Mouse (Mus musculus) liver, adult 2 months (tissue): ENCODE results near the gene Kif5c. TPM values are rescaled to one million over a fixed set of nuclear protein-coding genes. Genes with fewer than 3 reads are reported as not detected.

Experiments used
- DNase-seq: peaks from one replicate; pipeline ENCODE4 v3.0.0-alpha.2; 2011; ENCODE audit warnings: low read depth, low spot score; ENCODE audit errors: extremely low read depth
- H3K27ac ChIP-seq: fragments of 200-500 bp; replicated peaks from 2 replicates; pipeline ENCODE4 v1.5.1; 2012; ENCODE audit warnings: low read depth, mild to moderate bottlenecking, control low read depth, inconsistent platforms, low read length; ENCODE audit not compliant: insufficient read depth
- H3K27me3 ChIP-seq: fragments of 200-500 bp; 2 replicates; pipeline ENCODE4 v1.6.1; 2012; ENCODE audit warnings: mild to moderate bottlenecking, moderate library complexity, low read length, inconsistent platforms; ENCODE audit not compliant: control insufficient read depth, insufficient read depth
- H3K36me3 ChIP-seq: fragments of 200-500 bp; 2 replicates; pipeline ENCODE4 v1.6.1; 2012; ENCODE audit warnings: low read length, inconsistent platforms; ENCODE audit not compliant: control insufficient read depth, insufficient read depth
- H3K4me1 ChIP-seq: fragments of 200-500 bp; 2 replicates; pipeline ENCODE4 v1.6.1; 2011; ENCODE audit warnings: low read length; ENCODE audit not compliant: control insufficient read depth, insufficient read depth
- H3K4me3 ChIP-seq: fragments of 200-500 bp; 2 replicates; pipeline ENCODE4 v1.5.1; 2011; ENCODE audit warnings: low read depth, mild to moderate bottlenecking, control low read depth, low read length, moderate library complexity; ENCODE audit not compliant: insufficient read depth
- H3K79me2 ChIP-seq: fragments of 200-500 bp; 2 replicates; pipeline ENCODE4 v1.6.1; 2012; ENCODE audit warnings: inconsistent platforms, mild to moderate bottlenecking, low read length, moderate library complexity; ENCODE audit not compliant: control insufficient read depth, insufficient read depth
- H3K9ac ChIP-seq: fragments of 200-500 bp; 2 replicates; pipeline ENCODE4 v1.6.1; 2012; ENCODE audit warnings: low read depth, mild to moderate bottlenecking, control low read depth, inconsistent platforms, low read length
- CTCF ChIP-seq: fragments of 200-500 bp; IDR thresholded peaks from 2 replicates; pipeline ENCODE4 v1.5.1; 2011; ENCODE audit warnings: low read depth, low read length, control low read depth
- POLR2A ChIP-seq: fragments of 200-500 bp; IDR thresholded peaks from 2 replicates; pipeline ENCODE4 v1.6.1; 2011; ENCODE audit warnings: low read length, control low read depth; ENCODE audit not compliant: insufficient read depth; ENCODE audit errors: extremely low read depth
- WGBS: fragments of 180-500 bp; shearing (Covaris S2); methylation state at CpG from one replicate; pipeline ENCODE4 v1.1.7; 2018; 5-methylcytosine and 5-hydroxymethylcytosine counted together
- polyA plus RNA-seq: library from polyadenylated mRNA; depleted of rRNA; stranded (reverse); fragments of >200 nt; gene quantifications from 2 replicates; pipeline ENCODE4 v1.2.3, GENCODE M21; 2012
- total RNA-seq: library from RNA; depleted of rRNA; stranded (reverse); fragments of >200 nt; gene quantifications from 2 replicates; pipeline ENCODE4 v1.2.3, GENCODE M21; 2014

Gene Kif5c
- total and polyA plus RNA-seq, 2 experiments, result under 0.01 TPM; not detected in 1

DNA sequence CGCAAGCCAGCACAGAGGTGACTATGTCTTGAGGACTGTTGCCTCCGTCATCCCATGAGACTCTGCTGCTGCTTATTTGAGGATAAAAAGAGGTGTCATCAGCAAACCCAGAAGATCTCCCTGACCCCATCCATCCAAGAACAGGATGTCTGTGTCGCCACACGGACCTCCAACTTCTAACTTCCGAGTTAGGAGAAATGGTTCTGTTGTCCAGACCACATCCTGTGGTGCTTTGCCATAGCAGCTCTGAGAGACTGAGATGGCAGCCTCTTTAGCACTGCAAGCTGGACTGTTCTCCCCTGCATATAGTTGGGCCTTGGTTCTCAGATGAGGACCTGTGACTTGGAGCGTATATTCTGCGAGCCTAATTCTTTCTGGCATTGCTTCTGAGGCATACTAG is 97.4 kb downstream of the Kif5c start:
- H3K36me3 ChIP-seq, result no peaks in the 10 kb centered on the region
- no peak overlapping the region for H3K9ac ChIP-seq
- no peak for TF ChIP-seq CTCF
- TF ChIP-seq POLR2A, result no peak
- H3K79me2 ChIP-seq, result no peaks in the 10 kb centered on the region
- H3K27ac ChIP-seq, result no peak overlapping the region
- H3K4me1 ChIP-seq, result 0 out of 2 replicates have a peak, but pooled peaks cover 2% of the 10 kb centered on the region
- WGBS, result 84% methylated on average over 7 of the region's 7 CpGs
- DNase-seq, result no peak
- H3K27me3 ChIP-seq, result no peaks in the 10 kb centered on the region
- no peak overlapping the region for H3K4me3 ChIP-seq

DNA sequence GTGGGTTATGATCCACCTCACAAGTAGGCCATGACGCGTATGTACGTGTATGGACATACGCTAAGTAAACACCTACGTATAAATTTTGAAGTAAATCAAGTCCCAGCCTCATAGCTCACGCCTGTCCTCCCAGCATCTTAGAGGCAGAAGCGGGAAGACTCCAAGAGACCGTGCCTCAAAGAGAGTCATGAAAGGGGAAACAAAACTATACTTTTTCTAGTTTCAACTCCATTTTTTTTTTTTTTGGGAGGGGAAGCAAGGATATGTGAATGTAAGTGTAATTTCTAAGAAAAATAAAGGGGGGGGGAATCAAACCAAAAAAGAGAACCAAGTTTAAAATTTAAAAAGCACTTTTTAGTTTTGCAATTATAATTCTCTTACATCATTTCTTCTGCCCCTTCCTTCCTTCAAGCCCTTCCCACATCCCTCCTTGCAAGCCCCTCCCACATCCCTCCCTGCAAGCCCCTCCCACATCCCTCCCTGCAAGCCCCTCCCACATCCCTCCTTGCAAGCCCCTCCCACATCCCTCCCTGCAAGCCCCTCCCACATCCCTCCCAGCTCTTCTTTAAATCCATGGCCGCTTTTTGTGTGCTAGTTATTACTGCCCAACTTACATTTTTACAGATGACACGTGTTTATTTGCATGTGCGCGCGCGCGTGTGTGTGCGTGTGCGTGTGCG is 98.5 kb downstream of the Kif5c start:
- Histone ChIP-seq H3K4me3 (no peak overlapping the region), H3K27me3 (no peaks in the 10 kb centered on the region), H3K36me3 (no peaks in the 10 kb centered on the region), H3K4me1 (0 out of 2 replicates have a peak, but pooled peaks cover 2% of the 10 kb centered on the region), H3K9ac (no peak overlapping the region), H3K27ac (no peak overlapping the region), H3K79me2 (no peaks in the 10 kb centered on the region)
- no peak for DNase-seq
- TF ChIP-seq CTCF (no peak), POLR2A (no peak)
- 92% methylated on average over 18 of the region's 18 CpGs for WGBS

DNA sequence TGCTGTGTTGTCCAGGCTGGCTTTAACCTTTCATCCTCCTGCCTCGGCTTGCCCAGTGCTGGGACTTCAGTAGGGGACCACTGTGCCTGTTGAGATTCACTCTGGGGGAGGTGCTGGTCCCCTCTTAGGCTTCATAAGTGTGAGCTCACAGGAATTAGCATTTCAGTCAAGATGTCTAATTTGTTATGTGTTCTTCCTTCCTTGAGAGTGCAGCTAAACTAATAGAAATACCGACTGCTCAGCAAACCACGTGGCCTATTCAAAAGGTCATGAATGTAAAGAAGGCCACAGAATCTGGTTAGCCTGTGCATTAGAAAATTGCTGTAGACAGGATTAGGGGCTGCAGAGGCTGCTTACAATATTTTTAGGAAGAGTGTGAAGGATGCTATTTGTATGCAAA is 99.4 kb downstream of the Kif5c start:
- H3K27ac ChIP-seq, result no peak overlapping the region
- H3K4me3 ChIP-seq, result no peak overlapping the region
- DNase-seq, result no peak
- H3K27me3 ChIP-seq, result no peaks in the 10 kb centered on the region
- 74% methylated on average over 3 of the region's 3 CpGs for WGBS
- no peak overlapping the region for H3K9ac ChIP-seq
- H3K36me3 ChIP-seq, result no peaks in the 10 kb centered on the region
- 0 out of 2 replicates have a peak, but pooled peaks cover 2% of the 10 kb centered on the region for H3K4me1 ChIP-seq
- H3K79me2 ChIP-seq, result no peaks in the 10 kb centered on the region
- TF ChIP-seq CTCF (no peak), POLR2A (no peak)

DNA sequence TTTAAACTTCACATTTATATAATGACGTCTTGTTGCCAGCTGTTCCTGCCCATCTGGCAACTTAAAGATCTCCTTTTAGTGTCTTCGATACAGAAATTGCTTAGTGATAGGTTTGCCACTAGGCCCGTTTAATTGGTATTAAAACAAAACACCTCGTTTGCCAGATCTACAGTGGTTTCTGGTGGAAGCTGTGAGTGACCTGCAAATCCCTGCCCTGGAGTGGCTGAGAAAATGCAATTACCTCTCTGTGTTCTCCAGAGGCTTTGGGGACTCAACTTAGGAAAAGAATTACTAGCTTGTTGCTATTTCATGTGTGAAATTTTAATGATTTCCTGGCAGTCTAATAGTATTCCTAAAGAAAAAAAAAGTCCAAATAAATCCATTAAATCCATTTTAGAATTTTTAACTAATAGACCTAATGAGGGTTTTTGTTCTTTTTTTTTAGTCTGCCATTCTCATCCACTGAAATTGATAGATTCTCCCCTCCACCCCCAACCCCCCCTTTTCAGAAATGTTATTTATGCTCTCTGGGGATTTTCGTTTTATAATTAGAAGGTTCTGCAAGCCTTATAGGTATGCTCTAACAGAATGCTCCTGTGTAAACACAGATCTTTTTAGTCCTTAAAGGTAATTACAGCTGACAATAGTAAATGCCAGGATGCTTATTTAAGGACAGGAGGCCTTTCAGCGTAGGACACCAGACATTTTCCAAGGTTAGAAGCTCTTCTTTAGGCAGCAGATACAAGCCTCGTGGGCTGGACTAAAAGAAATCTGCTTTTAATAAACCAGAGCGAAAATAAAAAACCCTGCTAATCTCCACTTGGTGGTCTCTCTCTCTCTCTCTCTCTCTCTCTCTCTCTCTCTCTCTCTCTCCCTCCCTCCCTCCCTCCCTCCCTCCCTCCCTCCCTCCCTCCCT is 100.1 kb downstream of the Kif5c start:
- 85% methylated on average over 8 of the region's 8 CpGs for WGBS
- DNase-seq, result no peak
- TF ChIP-seq POLR2A (no peak), CTCF (no peak)
- H3K27me3 ChIP-seq, result no peaks in the 10 kb centered on the region
- no peak overlapping the region for H3K9ac ChIP-seq
- no peak overlapping the region for H3K27ac ChIP-seq
- H3K4me1 ChIP-seq, result 0 out of 2 replicates have a peak, but pooled peaks cover 2% of the 10 kb centered on the region
- no peak overlapping the region for H3K4me3 ChIP-seq
- no peaks in the 10 kb centered on the region for H3K79me2 ChIP-seq
- no peaks in the 10 kb centered on the region for H3K36me3 ChIP-seq

DNA sequence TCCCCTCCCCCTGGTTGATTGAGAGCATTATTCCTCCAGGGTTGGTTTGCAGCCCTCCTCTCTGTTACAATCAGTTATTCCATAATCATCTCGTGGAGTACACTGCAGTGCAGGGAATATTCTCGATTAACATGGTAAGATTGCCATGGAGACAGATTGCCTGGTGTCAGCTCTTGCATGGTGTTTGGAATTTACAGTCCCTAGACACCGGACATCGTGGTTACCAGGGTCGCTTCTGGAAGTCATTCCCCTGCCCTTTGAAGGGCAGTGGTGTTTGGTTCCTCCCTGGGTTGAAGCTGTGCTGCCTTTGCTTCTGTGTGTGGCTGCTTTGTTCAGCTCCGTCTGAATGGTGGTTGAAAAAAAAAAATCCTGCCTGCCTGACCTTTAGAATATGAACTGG is 100.8 kb downstream of the Kif5c start:
- no peak overlapping the region for H3K4me3 ChIP-seq
- H3K79me2 ChIP-seq, result no peaks in the 10 kb centered on the region
- H3K27me3 ChIP-seq, result no peaks in the 10 kb centered on the region
- DNase-seq, result no peak
- H3K27ac ChIP-seq, result no peak overlapping the region
- no peak for TF ChIP-seq POLR2A
- no peak for TF ChIP-seq CTCF
- H3K9ac ChIP-seq, result no peak overlapping the region
- 0 out of 2 replicates have a peak, but pooled peaks cover 2% of the 10 kb centered on the region for H3K4me1 ChIP-seq
- no peaks in the 10 kb centered on the region for H3K36me3 ChIP-seq
- WGBS, result 14% methylated on average over 6 of the region's 6 CpGs
